Mouse (Mus musculus) liver, postnatal 0 days (tissue): ENCODE results near the gene Olfr770. TPM values are rescaled to one million over a fixed set of nuclear protein-coding genes. Genes with fewer than 3 reads are reported as not detected.
"Not testable (repeated sequence)": the region's sequence is repeated elsewhere in the genome, so short reads cannot be mapped to it uniquely, and the experiment has no call there.

Experiments used
- ATAC-seq: fragments of 200-750 bp; cut with Nextera tagmentation; 2 replicates; pipeline ENCODE4 v1.8.0; 2017; ENCODE audit warnings: mild to moderate bottlenecking, moderate library complexity
- DNase-seq: peaks from one replicate; pipeline ENCODE4 v3.0.0-alpha.2; 2016
- H3K27ac ChIP-seq: fragments of 300-500 bp; sonication (generic); 2 replicates; pipeline ENCODE4 v1.5.1; 2014; ENCODE audit warnings: antibody characterized with exemption, moderate library complexity, mild to moderate bottlenecking, low read depth
- H3K27me3 ChIP-seq: fragments of 300-500 bp; sonication (generic); 2 replicates; pipeline ENCODE4 v1.6.1; 2014; ENCODE audit warnings: low read length, control low read depth, mixed read lengths; ENCODE audit not compliant: insufficient read depth
- H3K36me3 ChIP-seq: fragments of 300-500 bp; sonication (generic); replicated peaks from 2 replicates; pipeline ENCODE4 v1.6.1; 2014; ENCODE audit warnings: mild to moderate bottlenecking, control low read depth, low read length, moderate library complexity, mixed read lengths; ENCODE audit not compliant: insufficient read depth
- H3K4me1 ChIP-seq: fragments of 300-500 bp; sonication (generic); 2 replicates; pipeline ENCODE4 v1.6.1; 2014; ENCODE audit warnings: antibody characterized with exemption, mild to moderate bottlenecking, control low read depth; ENCODE audit not compliant: insufficient read depth
- H3K4me2 ChIP-seq: fragments of 300-500 bp; sonication (generic); 2 replicates; pipeline ENCODE4 v1.6.1; 2014; ENCODE audit warnings: low read depth, mild to moderate bottlenecking, low read length, moderate library complexity, mixed read lengths
- H3K4me3 ChIP-seq: fragments of 300-500 bp; sonication (generic); 2 replicates; pipeline ENCODE4 v1.5.1; 2014; ENCODE audit warnings: low read depth, low read length
- H3K9ac ChIP-seq: fragments of 300-500 bp; sonication (generic); replicated peaks from 2 replicates; pipeline ENCODE4 v1.6.1; 2014; ENCODE audit warnings: mild to moderate bottlenecking, moderate library complexity
- H3K9me3 ChIP-seq: fragments of 300-500 bp; sonication (generic); 2 replicates; pipeline ENCODE4 v1.6.1; 2016; ENCODE audit warnings: mild to moderate bottlenecking, control low read depth, low read length, mixed read lengths
- CTCF ChIP-seq: sonication (generic); IDR thresholded peaks from 2 replicates; pipeline ENCODE4 v1.5.1; 2016; ENCODE audit warnings: antibody characterized with exemption, low read depth
- EP300 ChIP-seq: IDR thresholded peaks from 2 replicates; pipeline ENCODE4 v1.6.1; 2016; ENCODE audit warnings: antibody characterized with exemption, low read depth, mild to moderate bottlenecking
- WGBS: fragments of 180-500 bp; shearing (Covaris S2); extraction: QIAGEN DNeasy Blood & Tissue Kit; methylation state at CpG from one replicate; pipeline ENCODE4 v1.1.7; 2014; ENCODE audit not compliant: insufficient replicate concordance; 5-methylcytosine and 5-hydroxymethylcytosine counted together
- polyA plus RNA-seq: library from polyadenylated mRNA; unstranded; fragments of >200 nt; fragmentation: Nextera tagmentation; extraction: Ambion mirVana; gene quantifications from 2 replicates; pipeline ENCODE4 v1.2.1, GENCODE M21; 2015

The Olfr770 gene
- polyA plus RNA-seq, 1 experiment from 2014 or later = not detected

DNA sequence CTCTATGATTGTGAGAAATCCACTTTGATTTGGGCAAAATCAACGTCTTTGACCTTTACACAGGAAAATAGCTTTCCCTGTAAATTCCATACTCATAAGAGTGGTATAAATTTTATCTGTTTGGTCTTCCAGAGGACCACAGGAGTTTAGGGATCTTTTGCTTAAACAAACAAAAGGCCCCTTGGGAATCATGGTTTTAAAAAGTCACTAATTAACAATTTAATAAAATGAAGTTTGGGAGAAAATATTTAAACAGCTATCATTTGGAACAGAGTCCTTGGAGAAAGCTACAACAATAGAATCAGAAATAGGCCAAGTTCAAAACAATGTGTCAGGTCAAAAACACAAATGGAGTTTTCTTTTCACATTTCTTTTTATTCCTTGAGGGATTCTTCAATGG lies 39.5 kb downstream of the Olfr770 start, which contains the start of gene Olfr768:
Gene Olfr768 (minus strand): TSS at position 101 of the 400 bp plus-strand sequence.
- Histone ChIP-seq H3K4me1 (no peaks in the 10 kb centered on the region), H3K36me3 (no peaks in the 10 kb centered on the region), H3K9me3 (no peaks in the 10 kb centered on the region), H3K9ac (no peak within 1 kb of the TSS), H3K27me3 (no peaks in the 10 kb centered on the region), H3K4me2 (no peak within 1 kb of the TSS), H3K4me3 (no peak within 1 kb of the TSS), H3K27ac (no peak within 1 kb of the TSS)
- WGBS = 62% methylated on average over 1 of the region's 1 CpGs
- DNase-seq = no peak
- ATAC-seq = no peak
- no peak for TF ChIP-seq CTCF
- TF ChIP-seq EP300 = no peak

DNA sequence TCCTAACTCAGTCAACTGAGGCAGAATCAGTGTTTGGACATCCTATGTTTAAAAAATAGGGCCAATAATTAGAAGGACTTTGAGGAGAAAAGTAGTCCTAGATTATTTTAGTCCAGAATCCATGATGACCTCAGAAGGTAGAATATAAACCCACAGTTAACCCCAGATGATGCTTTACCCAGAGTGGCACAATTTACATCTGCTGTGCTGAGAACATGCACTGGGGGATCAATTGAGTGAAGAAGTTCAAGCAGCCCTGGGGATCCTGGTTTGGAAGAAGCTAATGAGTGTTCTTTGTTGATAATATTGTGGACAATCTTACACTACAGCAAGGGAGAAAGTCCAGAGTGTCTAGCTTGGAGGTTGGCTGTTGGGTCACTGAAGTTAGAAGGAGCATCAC lies 56.0 kb downstream of the Olfr770 start, which contains the start of gene Olfr767:
Gene Olfr767 (minus strand): TSS at position 101 of the 400 bp plus-strand sequence.
- not testable (repeated sequence) for H3K27me3 ChIP-seq, H3K9ac ChIP-seq, H3K27ac ChIP-seq, ATAC-seq, H3K9me3 ChIP-seq, H3K4me1 ChIP-seq, H3K36me3 ChIP-seq, H3K4me3 ChIP-seq, H3K4me2 ChIP-seq, DNase-seq

Other genes starting within 250 kb of the Olfr770 start
- gene Gdf11, start 247.3 kb downstream of the Olfr770 start, polyA plus RNA-seq = 0.17 and 0.23 TPM in 2 replicates
- gene Cd63, start 238.0 kb downstream of the Olfr770 start, polyA plus RNA-seq = 271 and 296 TPM in 2 replicates
- gene Rdh5, start 216.1 kb downstream of the Olfr770 start, polyA plus RNA-seq = 54.5 and 63.1 TPM in 2 replicates
- gene Bloc1s1, start 215.0 kb downstream of the Olfr770 start, polyA plus RNA-seq = 128 and 130 TPM in 2 replicates
- gene Itga7, start 205.2 kb downstream of the Olfr770 start, polyA plus RNA-seq = 0.66 and 0.70 TPM in 2 replicates
- 29.9 and 33.3 TPM in 2 replicates for gene Mettl7b, start 178.0 kb downstream of the Olfr770 start, polyA plus RNA-seq
- not detected in 2 replicates for gene Olfr9, start 149.6 kb downstream of the Olfr770 start, polyA plus RNA-seq
- not detected in 2 replicates for gene Olfr763, start 128.2 kb downstream of the Olfr770 start, polyA plus RNA-seq
- not detected in 2 replicates for gene Olfr764-ps1, start 99.1 kb downstream of the Olfr770 start, polyA plus RNA-seq
- gene Olfr765, start 89.0 kb downstream of the Olfr770 start, polyA plus RNA-seq = not detected in 2 replicates
- gene Olfr766-ps1, start 70.0 kb downstream of the Olfr770 start, polyA plus RNA-seq = not detected in 2 replicates
- gene Olfr767, start 56.1 kb downstream of the Olfr770 start, polyA plus RNA-seq = not detected in 2 replicates
- gene Olfr768, start 39.6 kb downstream of the Olfr770 start, polyA plus RNA-seq = not detected in 2 replicates
- gene Olfr769, start 21.1 kb downstream of the Olfr770 start, polyA plus RNA-seq = not detected in 2 replicates
- not detected in 2 replicates for gene Olfr771, start 25.8 kb upstream of the Olfr770 start, polyA plus RNA-seq
- gene Olfr772, start 38.9 kb upstream of the Olfr770 start, polyA plus RNA-seq = not detected in 2 replicates
- gene Olfr773, start 48.4 kb upstream of the Olfr770 start, polyA plus RNA-seq = not detected in 2 replicates
- not detected in 2 replicates for gene Olfr774, start 97.2 kb upstream of the Olfr770 start, polyA plus RNA-seq
- gene Olfr775, start 109.4 kb upstream of the Olfr770 start, polyA plus RNA-seq = not detected in 2 replicates
- gene Olfr776, start 120.1 kb upstream of the Olfr770 start, polyA plus RNA-seq = not detected in 2 replicates
- not detected in 2 replicates for gene Olfr777, start 132.5 kb upstream of the Olfr770 start, polyA plus RNA-seq
- not detected in 2 replicates for gene Olfr780, start 179.1 kb upstream of the Olfr770 start, polyA plus RNA-seq
- gene Olfr781, start 189.9 kb upstream of the Olfr770 start, polyA plus RNA-seq = not detected in 2 replicates
- gene Olfr782, start 209.9 kb upstream of the Olfr770 start, polyA plus RNA-seq = not detected in 2 replicates
- not detected in 2 replicates for gene Olfr784, start 245.1 kb upstream of the Olfr770 start, polyA plus RNA-seq